Comparison of ENCODE assay signal across 16 mouse cellular contexts in the genomic region with DNA sequence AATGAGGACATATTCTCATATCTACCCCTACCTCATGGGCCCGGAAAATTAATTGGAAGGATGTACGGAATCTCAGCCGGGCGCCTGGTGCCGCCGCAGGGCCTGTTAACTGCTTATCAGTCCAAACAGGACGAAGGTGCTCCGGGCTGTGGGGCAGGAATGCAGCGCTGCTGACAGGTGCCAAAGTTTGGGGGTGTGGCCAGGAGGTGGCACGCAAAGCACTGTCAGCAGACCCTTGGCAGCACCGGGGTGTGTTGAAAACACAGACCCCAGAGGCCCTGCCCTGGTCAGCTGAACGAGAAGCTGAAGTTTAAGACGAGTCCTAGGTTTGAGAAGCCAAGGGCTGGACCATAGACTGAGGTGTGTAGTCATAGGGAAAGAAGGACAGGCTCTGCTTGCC. TPM values are rescaled to one million over a fixed set of nuclear protein-coding genes. Genes with fewer than 3 reads are reported as not detected.
DNase-seq lines count a peak whose midpoint lies in the region; ATAC-seq and TF ChIP-seq lines count a peak whose summit lies in the region.
"Had no signal": no experiment of that assay in that cellular context is flagged by ENCODE, and none has a peak within 500 bp of the region (broad histone marks: within the 10 kb centered on the region; RNA-seq: fewer than 3 reads in every experiment).

No protein-coding gene starts in this region.

- no peak for TF ChIP-seq CTCF in lung, embryonic 14.5 days (IDR thresholded peaks at IDR 0.05; ENCODE audit: low read depth)

- no peak for DNase-seq in heart, postnatal 25 days (ENCODE audit: low spot score)
- no peak for DNase-seq in lung, embryonic 14.5 days
- no peak for DNase-seq in lung, postnatal 14 days
- DNase-seq in layer of hippocampus, adult 8-10 months (ENCODE audit: low spot score in 2 of 2) = no peak
- DNase-seq: gastrocnemius, postnatal 25 days had no signal

- no peak overlapping the region for H3K27ac ChIP-seq in heart, embryonic 14.5 days (replicated peaks in 1 of 2; ENCODE audit: control insufficient read depth in 1 of 2, insufficient read depth in 1 of 2, low read depth in 2 of 2, low read length in 2 of 2)
- H3K27ac ChIP-seq in lung, embryonic 14.5 days (ENCODE audit: low read depth) = no peak overlapping the region
- H3K27ac ChIP-seq in intestine, embryonic 15.5 days = no peak overlapping the region
- H3K27ac ChIP-seq in stomach, embryonic 15.5 days = no peak overlapping the region
- H3K27ac ChIP-seq: forebrain, embryonic 15.5 days; kidney, embryonic 15.5 days; limb, embryonic 15.5 days; liver, embryonic 15.5 days had no signal

- peak; percentile 23; the same call in 1 of the 2 replicates for ATAC-seq in heart, embryonic 14.5 days (ENCODE audit: insufficient number of reproducible peaks, insufficient read depth, low FRiP score, low read depth)
- peak; percentile 2; the same call in 1 of the 2 replicates for ATAC-seq in lung, embryonic 14.5 days (ENCODE audit: insufficient read depth)
- peak; percentile 18; the same call in 1 of the 2 replicates for ATAC-seq in intestine, embryonic 15.5 days
- ATAC-seq in stomach, embryonic 15.5 days (ENCODE audit: insufficient read depth, low FRiP score, low read depth) = 0 out of 2 replicates have a peak, but pooled peaks have one; percentile 17
- ATAC-seq: forebrain, embryonic 15.5 days; inflammation-experienced regulatory T-cells, adult 6 months had no signal

- H3K36me3 ChIP-seq in heart, embryonic 14.5 days (ENCODE audit: control insufficient read depth, insufficient read depth, low read length) = 0 out of 2 replicates have a peak, but pooled peaks cover 2% of the 10 kb centered on the region
- no peaks in the 10 kb centered on the region for H3K36me3 ChIP-seq in lung, embryonic 14.5 days (ENCODE audit: insufficient read depth)
- H3K36me3 ChIP-seq in intestine, embryonic 15.5 days = no peaks in the 10 kb centered on the region
- H3K36me3 ChIP-seq in stomach, embryonic 15.5 days = no peaks in the 10 kb centered on the region
- H3K36me3 ChIP-seq: forebrain, embryonic 15.5 days; heart, embryonic 12.5 days; kidney, embryonic 15.5 days; liver, embryonic 15.5 days had no signal

- H3K9me3 ChIP-seq in heart, embryonic 14.5 days (ENCODE audit: control insufficient read depth, low read length) = no peaks in the 10 kb centered on the region
- no peaks in the 10 kb centered on the region for H3K9me3 ChIP-seq in lung, embryonic 14.5 days (ENCODE audit: low read depth, low read length)
- H3K9me3 ChIP-seq in intestine, embryonic 15.5 days = no peaks in the 10 kb centered on the region
- H3K9me3 ChIP-seq in stomach, embryonic 15.5 days = no peaks in the 10 kb centered on the region
- H3K9me3 ChIP-seq: forebrain, embryonic 15.5 days; heart, embryonic 12.5 days; kidney, embryonic 15.5 days; limb, embryonic 15.5 days; liver, embryonic 15.5 days had no signal

- H3K4me3 ChIP-seq in heart, embryonic 14.5 days (ENCODE audit: control insufficient read depth in 1 of 2, insufficient read depth in 1 of 2, low read depth in 1 of 2, low read length in 2 of 2) = no peak overlapping the region
- H3K4me3 ChIP-seq in lung, embryonic 14.5 days (ENCODE audit: low read depth, low read length) = no peak overlapping the region
- H3K4me3 ChIP-seq in intestine, embryonic 15.5 days (replicated peaks) = no peak overlapping the region
- no peak overlapping the region for H3K4me3 ChIP-seq in stomach, embryonic 15.5 days (replicated peaks)
- H3K4me3 ChIP-seq: forebrain, embryonic 15.5 days; heart, embryonic 12.5 days; kidney, embryonic 15.5 days; limb, embryonic 15.5 days; liver, embryonic 15.5 days; myocyte had no signal

- H3K4me2 ChIP-seq in heart, embryonic 14.5 days (ENCODE audit: low read length) = peak overlapping the region; percentile 27; the same call in 1 of the 2 replicates
- H3K4me2 ChIP-seq in lung, embryonic 14.5 days = no peak overlapping the region
- H3K4me2 ChIP-seq in intestine, embryonic 15.5 days (replicated peaks) = no peak overlapping the region
- no peak overlapping the region for H3K4me2 ChIP-seq in stomach, embryonic 15.5 days
- H3K4me2 ChIP-seq: forebrain, embryonic 15.5 days; heart, embryonic 12.5 days; kidney, embryonic 15.5 days; limb, embryonic 15.5 days; liver, embryonic 15.5 days; midbrain, embryonic 11.5 days had no signal

- peaks cover 14 to 17% of the 10 kb centered on the region in 2 experiments; a peak in 3 of 4 replicates for H3K4me1 ChIP-seq in heart, embryonic 14.5 days (ENCODE audit: control insufficient read depth in 2 of 2, insufficient read depth in 2 of 2, low read length in 2 of 2)
- H3K4me1 ChIP-seq in lung, embryonic 14.5 days (ENCODE audit: insufficient read depth) = 0 out of 2 replicates have a peak, but pooled peaks cover 2% of the 10 kb centered on the region
- peaks cover 10% of the 10 kb centered on the region; the same call in 1 of the 2 replicates for H3K4me1 ChIP-seq in intestine, embryonic 15.5 days (replicated peaks)
- H3K4me1 ChIP-seq in stomach, embryonic 15.5 days = 0 out of 2 replicates have a peak, but pooled peaks cover 4% of the 10 kb centered on the region
- H3K4me1 ChIP-seq: liver, embryonic 15.5 days had no signal

- 22% methylated on average over 13 of the region's 13 CpGs for WGBS in heart, embryonic 14.5 days
- 42% methylated on average over 13 of the region's 13 CpGs for WGBS in lung, embryonic 14.5 days
- 68% methylated on average over 13 of the region's 13 CpGs for WGBS in intestine, embryonic 15.5 days
- 66% methylated on average over 13 of the region's 13 CpGs for WGBS in stomach, embryonic 15.5 days

- peaks cover 5% of the 10 kb centered on the region; the same call in 1 of the 2 replicates for H3K27me3 ChIP-seq in heart, embryonic 14.5 days (ENCODE audit: control insufficient read depth, insufficient read depth, low read length)
- no peaks in the 10 kb centered on the region; the same call in 1 of the 2 replicates for H3K27me3 ChIP-seq in lung, embryonic 14.5 days (ENCODE audit: insufficient read depth, low read length)
- H3K27me3 ChIP-seq in intestine, embryonic 15.5 days (replicated peaks) = no peaks in the 10 kb centered on the region
- no peaks in the 10 kb centered on the region for H3K27me3 ChIP-seq in stomach, embryonic 15.5 days (replicated peaks)
- H3K27me3 ChIP-seq: forebrain, embryonic 15.5 days had no signal

- no peak overlapping the region for H3K9ac ChIP-seq in heart, embryonic 14.5 days (ENCODE audit: low read length)
- H3K9ac ChIP-seq in lung, embryonic 14.5 days = no peak overlapping the region
- no peak overlapping the region for H3K9ac ChIP-seq in intestine, embryonic 15.5 days
- no peak overlapping the region for H3K9ac ChIP-seq in stomach, embryonic 15.5 days
- H3K9ac ChIP-seq: forebrain, embryonic 15.5 days; heart, embryonic 12.5 days; kidney, embryonic 15.5 days; limb, embryonic 15.5 days; liver, embryonic 15.5 days had no signal

- intact Hi-C loops in heart, postnatal 25 days (cut with DNase I) = loop anchor here (1.0 kb wide), 1 partner anchor 19 kb away; no protein-coding TSS in a partner anchor

RNA-seq across cellular contexts. Expression of a gene that starts 14.7 kb away (rescaled TPM):
- polyA plus RNA-seq in heart, embryonic 14.5 days (2014; fragmentation: Nextera tagmentation; extraction: Ambion mirVana) = 7.3 and 7.5 TPM in 2 replicates
- total RNA-seq in heart, postnatal 25 days (2021) = 10 to 100 TPM; 17.7 to 31.0 TPM
- polyA plus RNA-seq in lung, embryonic 14.5 days (2014; fragmentation: Nextera tagmentation; extraction: Ambion mirVana) = 6.6 and 7.7 TPM in 2 replicates
- 6.3 and 6.6 TPM in 2 replicates for polyA plus RNA-seq in intestine, embryonic 15.5 days (2015; fragmentation: Nextera tagmentation; extraction: Ambion mirVana)
- 6.8 and 8.3 TPM in 2 replicates for polyA plus RNA-seq in stomach, embryonic 15.5 days (2015; fragmentation: Nextera tagmentation; extraction: Ambion mirVana)
- 1 to 10 TPM; 3.1 to 6.0 (median 3.6) TPM for total RNA-seq in layer of hippocampus, adult 8-10 months (2022)
- polyA plus RNA-seq: inflammation-experienced regulatory T-cells, adult 6 months had no signal

RNA-seq across cellular contexts. Expression of a gene that starts 23.8 kb away (rescaled TPM):
- polyA plus RNA-seq in heart, embryonic 14.5 days (2014; fragmentation: Nextera tagmentation; extraction: Ambion mirVana) = 12.0 and 19.2 TPM in 2 replicates
- 10 to 100 TPM; 16.0 to 17.2 TPM for total RNA-seq in heart, postnatal 25 days (2021)
- polyA plus RNA-seq in lung, embryonic 14.5 days (2014; fragmentation: Nextera tagmentation; extraction: Ambion mirVana) = 27.7 and 31.4 TPM in 2 replicates
- polyA plus RNA-seq in intestine, embryonic 15.5 days (2015; fragmentation: Nextera tagmentation; extraction: Ambion mirVana) = 39.7 and 44.3 TPM in 2 replicates
- 30.7 and 32.1 TPM in 2 replicates for polyA plus RNA-seq in stomach, embryonic 15.5 days (2015; fragmentation: Nextera tagmentation; extraction: Ambion mirVana)
- total RNA-seq in layer of hippocampus, adult 8-10 months (2022) = 10 to 100 TPM; 39.6 to 42.8 (median 41.1) TPM

RNA-seq across cellular contexts. Expression of a gene that starts 33.9 kb away (rescaled TPM):
- 3.1 and 4.8 TPM in 2 replicates for polyA plus RNA-seq in heart, embryonic 14.5 days (2014; fragmentation: Nextera tagmentation; extraction: Ambion mirVana)
- total RNA-seq in heart, postnatal 25 days (2021) = 1 to 10 TPM; 5.7 to 6.3 TPM
- 7.0 and 10.5 TPM in 2 replicates for polyA plus RNA-seq in lung, embryonic 14.5 days (2014; fragmentation: Nextera tagmentation; extraction: Ambion mirVana)
- 13.1 and 14.7 TPM in 2 replicates for polyA plus RNA-seq in intestine, embryonic 15.5 days (2015; fragmentation: Nextera tagmentation; extraction: Ambion mirVana)
- polyA plus RNA-seq in stomach, embryonic 15.5 days (2015; fragmentation: Nextera tagmentation; extraction: Ambion mirVana) = 10.1 and 11.5 TPM in 2 replicates
- total RNA-seq in layer of hippocampus, adult 8-10 months (2022) = 10 to 100 TPM; 14.9 to 22.3 (median 19.0) TPM

RNA-seq across cellular contexts. Expression of a gene that starts 40.8 kb away (rescaled TPM):
- 7.2 and 12.7 TPM in 2 replicates for polyA plus RNA-seq in heart, embryonic 14.5 days (2014; fragmentation: Nextera tagmentation; extraction: Ambion mirVana)
- total RNA-seq in heart, postnatal 25 days (2021) = 10 to 100 TPM; 19.2 to 24.0 TPM
- polyA plus RNA-seq in lung, embryonic 14.5 days (2014; fragmentation: Nextera tagmentation; extraction: Ambion mirVana) = 2.9 and 3.8 TPM in 2 replicates
- polyA plus RNA-seq in intestine, embryonic 15.5 days (2015; fragmentation: Nextera tagmentation; extraction: Ambion mirVana) = 153 and 171 TPM in 2 replicates
- polyA plus RNA-seq in stomach, embryonic 15.5 days (2015; fragmentation: Nextera tagmentation; extraction: Ambion mirVana) = 67.4 and 81.5 TPM in 2 replicates
- 100 to 1,000 TPM in 1 of 4 experiments, 10 to 100 TPM in 3; 17.0 to 100 (median 50.4) TPM for total RNA-seq in layer of hippocampus, adult 8-10 months (2022)
